Mouse (Mus musculus) midbrain, embryonic 15.5 days (tissue): ENCODE data around the gene Sav1. TPM values are rescaled to one million over a fixed set of nuclear protein-coding genes. Genes with fewer than 3 reads are reported as not detected.

Source experiments
- ATAC-seq: fragments of 200-750 bp; cut with Nextera tagmentation; replicated peaks from 2 replicates; pipeline ENCODE4 v1.8.0; 2017; ENCODE audit warnings: moderate TSS enrichment
- H3K27ac ChIP-seq: fragments of 300-500 bp; sonication (generic); 2 replicates; pipeline ENCODE4 v1.5.1; 2015; ENCODE audit warnings: mild to moderate bottlenecking, inconsistent platforms
- H3K27me3 ChIP-seq: fragments of 300-500 bp; sonication (generic); replicated peaks from 2 replicates; pipeline ENCODE4 v1.6.1; 2015; ENCODE audit warnings: inconsistent platforms
- H3K36me3 ChIP-seq: fragments of 300-500 bp; sonication (generic); replicated peaks from 2 replicates; pipeline ENCODE4 v1.6.1; 2015; ENCODE audit warnings: inconsistent platforms
- H3K4me1 ChIP-seq: fragments of 300-500 bp; sonication (generic); 2 replicates; pipeline ENCODE4 v1.6.1; 2015; ENCODE audit warnings: inconsistent platforms
- H3K4me2 ChIP-seq: fragments of 300-500 bp; sonication (generic); 2 replicates; pipeline ENCODE4 v1.6.1; 2015; ENCODE audit warnings: inconsistent platforms, mild to moderate bottlenecking, moderate library complexity
- H3K4me3 ChIP-seq: fragments of 300-500 bp; sonication (generic); 2 replicates; pipeline ENCODE4 v1.5.1; 2015; ENCODE audit warnings: mild to moderate bottlenecking, inconsistent platforms
- H3K9ac ChIP-seq: fragments of 300-500 bp; sonication (generic); 2 replicates; pipeline ENCODE4 v1.6.1; 2015; ENCODE audit warnings: mild to moderate bottlenecking, inconsistent platforms
- H3K9me3 ChIP-seq: fragments of 300-500 bp; sonication (generic); 2 replicates; pipeline ENCODE4 v1.6.1; 2016; ENCODE audit warnings: inconsistent platforms
- WGBS: fragments of 180-500 bp; shearing (Covaris S2); methylation state at CpG from one replicate; pipeline ENCODE4 v1.1.7; 2015; ENCODE audit warnings: mixed read lengths; 5-methylcytosine and 5-hydroxymethylcytosine counted together
- polyA plus RNA-seq: library from polyadenylated mRNA; unstranded; fragments of >200 nt; fragmentation: Nextera tagmentation; extraction: Ambion mirVana; gene quantifications from 2 replicates; pipeline ENCODE4 v1.2.1, GENCODE M21; 2015

The Sav1 gene
- 2.5 TPM in 2 replicates for polyA plus RNA-seq

- Histone ChIP-seq H3K4me2 (peak within 1 kb of the TSS; percentile 74), H3K4me3 (peak within 1 kb of the TSS; percentile 84), H3K27ac (peak within 1 kb of the TSS; percentile 84), H3K4me1 (peaks cover 16% of the 10 kb centered on the region), H3K9me3 (no peaks in the 10 kb centered on the region), H3K36me3 (peaks cover 4% of the 10 kb centered on the region; the same call in 1 of the 2 replicates), H3K9ac (peak within 1 kb of the TSS; percentile 81), H3K27me3 (no peaks in the 10 kb centered on the region)
- ATAC-seq, result peak; percentile 94
- WGBS, result under 1% methylated on average over 100 of the region's 102 CpGs
These were observed at the start of gene Sav1 for GRCm38 (mm10) chr12:69986786-69987497. TSS of gene Sav1 (minus strand) at chr12:69987002.

DNA sequence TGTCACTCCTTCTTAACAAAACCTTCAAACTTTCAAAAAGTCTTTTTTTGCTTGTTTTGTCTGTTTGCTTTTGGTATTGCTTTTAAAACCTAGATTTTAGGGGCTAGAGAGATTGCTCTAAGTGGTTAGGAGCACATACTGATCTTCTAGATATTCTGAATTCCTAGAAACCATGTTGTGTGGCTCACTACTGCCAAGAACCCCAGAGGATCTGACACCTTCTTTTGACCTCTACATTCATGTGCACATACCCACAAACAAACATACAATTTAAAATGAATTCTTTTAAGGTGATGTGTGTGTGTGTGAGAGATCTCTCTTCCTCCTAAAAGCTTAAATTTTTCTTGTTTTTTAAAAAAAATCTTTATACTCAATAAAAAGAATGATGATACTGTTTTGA lies 39.4 kb upstream of the Sav1 start:
- Histone ChIP-seq H3K4me2 (no peak overlapping the region), H3K9me3 (no peaks in the 10 kb centered on the region), H3K27ac (no peak overlapping the region), H3K4me1 (no peaks in the 10 kb centered on the region), H3K36me3 (peaks cover 29% of the 10 kb centered on the region; the same call in 1 of the 2 replicates), H3K4me3 (no peak overlapping the region), H3K27me3 (no peaks in the 10 kb centered on the region), H3K9ac (no peak overlapping the region)
- no peak for ATAC-seq

GRCm38 (mm10) chr12:70025431-70025830 lies 38.6 kb upstream of the Sav1 start:
- Histone ChIP-seq H3K4me3 (no peak overlapping the region), H3K36me3 (peaks cover 29% of the 10 kb centered on the region; the same call in 1 of the 2 replicates), H3K27me3 (no peaks in the 10 kb centered on the region), H3K4me1 (no peaks in the 10 kb centered on the region), H3K9me3 (no peaks in the 10 kb centered on the region), H3K4me2 (no peak overlapping the region), H3K27ac (no peak overlapping the region), H3K9ac (no peak overlapping the region)
- no peak for ATAC-seq
- WGBS, result 88% methylated on average over 6 of the region's 6 CpGs

DNA sequence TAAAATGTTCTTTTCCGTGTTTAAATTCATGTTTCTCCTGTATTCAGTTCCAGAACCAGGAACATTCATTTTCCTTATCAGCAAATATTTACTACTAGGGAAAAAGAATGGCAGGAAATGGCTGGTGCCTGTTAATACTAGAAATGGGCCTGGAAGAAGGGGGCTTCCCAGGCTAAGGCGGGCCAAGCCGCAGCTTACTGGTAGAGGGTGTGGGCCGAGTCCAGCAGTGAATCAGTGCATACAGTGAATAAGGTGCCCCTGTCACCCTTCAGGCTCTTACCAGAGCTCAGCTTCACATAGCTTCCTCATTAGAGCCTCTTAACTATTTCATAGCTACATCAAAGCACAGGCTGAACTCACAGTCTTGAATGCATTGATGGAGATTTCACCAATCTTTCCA lies 36.8 kb upstream of the Sav1 start:
- Histone ChIP-seq H3K27ac (no peak overlapping the region), H3K27me3 (no peaks in the 10 kb centered on the region), H3K36me3 (peaks cover 36% of the 10 kb centered on the region; the same call in 1 of the 2 replicates), H3K4me2 (no peak overlapping the region), H3K4me1 (no peaks in the 10 kb centered on the region), H3K9me3 (no peaks in the 10 kb centered on the region), H3K9ac (no peak overlapping the region), H3K4me3 (no peak overlapping the region)
- no peak for ATAC-seq
- 88% methylated on average over 4 of the region's 4 CpGs for WGBS

GRCm38 (mm10) chr12:70018153-70018552 lies 31.4 kb upstream of the Sav1 start:
- H3K27ac ChIP-seq, result no peak overlapping the region
- ATAC-seq, result no peak
- peaks cover 15% of the 10 kb centered on the region; the same call in 1 of the 2 replicates for H3K36me3 ChIP-seq
- no peaks in the 10 kb centered on the region for H3K27me3 ChIP-seq
- no peak overlapping the region for H3K4me2 ChIP-seq
- H3K4me1 ChIP-seq, result no peaks in the 10 kb centered on the region
- H3K9ac ChIP-seq, result no peak overlapping the region
- H3K9me3 ChIP-seq, result no peaks in the 10 kb centered on the region
- 86% methylated on average over 4 of the region's 4 CpGs for WGBS
- H3K4me3 ChIP-seq, result no peak overlapping the region

- no peak for ATAC-seq
- Histone ChIP-seq H3K4me3 (no peak overlapping the region), H3K27ac (no peak overlapping the region), H3K9me3 (no peaks in the 10 kb centered on the region), H3K9ac (no peak overlapping the region), H3K27me3 (no peaks in the 10 kb centered on the region), H3K4me2 (no peak overlapping the region), H3K4me1 (no peaks in the 10 kb centered on the region), H3K36me3 (peaks cover 11% of the 10 kb centered on the region; the same call in 1 of the 2 replicates)
- 84% methylated on average over 4 of the region's 4 CpGs for WGBS
These were observed 29.1 kb upstream of the Sav1 start for GRCm38 (mm10) chr12:70015936-70016335.

DNA sequence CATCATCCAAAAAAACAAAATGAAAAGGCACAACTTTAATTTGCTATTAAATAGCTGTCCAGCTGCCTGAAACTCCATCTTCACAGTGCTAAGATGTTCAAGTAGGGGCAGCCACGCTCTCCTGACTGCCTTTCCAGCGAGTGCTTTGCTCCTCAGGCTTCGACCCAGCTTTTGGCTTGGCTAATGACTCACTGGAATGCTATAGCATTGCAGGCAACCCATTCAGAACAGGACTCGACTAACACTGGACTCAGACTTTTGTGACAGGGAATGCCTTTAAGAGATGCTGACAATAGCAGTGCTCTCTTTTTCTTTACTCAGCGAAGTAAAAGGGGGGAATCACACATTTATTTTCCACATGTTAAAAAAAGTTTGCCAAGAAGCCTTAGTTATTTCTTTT lies 24.9 kb upstream of the Sav1 start:
- no peak overlapping the region for H3K9ac ChIP-seq
- H3K4me1 ChIP-seq, result no peaks in the 10 kb centered on the region
- H3K27ac ChIP-seq, result no peak overlapping the region
- ATAC-seq, result no peak
- H3K4me2 ChIP-seq, result no peak overlapping the region
- WGBS, result 36% methylated on average over 5 of the region's 5 CpGs
- H3K27me3 ChIP-seq, result no peaks in the 10 kb centered on the region
- no peaks in the 10 kb centered on the region for H3K9me3 ChIP-seq
- no peak overlapping the region for H3K4me3 ChIP-seq
- peaks cover 4% of the 10 kb centered on the region; the same call in 1 of the 2 replicates for H3K36me3 ChIP-seq

GRCm38 (mm10) chr12:70010356-70010755 lies 23.6 kb upstream of the Sav1 start:
- 88% methylated on average over 4 of the region's 4 CpGs for WGBS
- no peaks in the 10 kb centered on the region for H3K4me1 ChIP-seq
- no peak overlapping the region for H3K4me3 ChIP-seq
- H3K36me3 ChIP-seq, result peaks cover 4% of the 10 kb centered on the region; the same call in 1 of the 2 replicates
- H3K9me3 ChIP-seq, result no peaks in the 10 kb centered on the region
- no peak for ATAC-seq
- no peak overlapping the region for H3K9ac ChIP-seq
- H3K4me2 ChIP-seq, result no peak overlapping the region
- no peaks in the 10 kb centered on the region for H3K27me3 ChIP-seq
- no peak overlapping the region for H3K27ac ChIP-seq

DNA sequence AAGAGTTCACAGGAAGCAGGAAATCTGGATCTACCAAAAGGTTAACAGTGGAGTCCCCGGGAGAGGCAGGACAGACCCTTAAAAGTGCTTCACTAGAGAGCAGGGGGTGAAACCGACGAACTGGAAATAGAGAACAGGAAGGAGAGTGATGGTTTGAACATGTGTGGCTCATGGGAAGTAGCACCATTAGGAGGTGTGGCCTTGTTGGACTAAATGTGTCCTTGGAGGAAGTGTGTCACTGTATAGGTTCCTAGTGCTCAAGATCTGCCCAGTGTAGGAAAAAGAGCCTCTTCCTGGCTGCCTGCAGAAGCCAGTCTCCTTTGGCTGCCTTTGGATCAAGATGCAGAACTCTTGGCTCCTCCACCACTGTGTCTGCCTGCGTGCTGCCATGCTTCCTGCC lies 18.3 kb upstream of the Sav1 start:
- no peak for ATAC-seq
- H3K36me3 ChIP-seq, result no peaks in the 10 kb centered on the region
- H3K4me2 ChIP-seq, result no peak overlapping the region
- H3K27ac ChIP-seq, result no peak overlapping the region
- no peak overlapping the region for H3K9ac ChIP-seq
- 89% methylated on average over 4 of the region's 4 CpGs for WGBS
- no peaks in the 10 kb centered on the region for H3K27me3 ChIP-seq
- H3K4me3 ChIP-seq, result no peak overlapping the region
- H3K4me1 ChIP-seq, result no peaks in the 10 kb centered on the region
- H3K9me3 ChIP-seq, result no peaks in the 10 kb centered on the region

GRCm38 (mm10) chr12:69998186-69998983 lies 11.6 kb upstream of the Sav1 start:
- no peak for ATAC-seq
- WGBS, result 86% methylated on average over 13 of the region's 13 CpGs
- no peak overlapping the region for H3K9ac ChIP-seq

DNA sequence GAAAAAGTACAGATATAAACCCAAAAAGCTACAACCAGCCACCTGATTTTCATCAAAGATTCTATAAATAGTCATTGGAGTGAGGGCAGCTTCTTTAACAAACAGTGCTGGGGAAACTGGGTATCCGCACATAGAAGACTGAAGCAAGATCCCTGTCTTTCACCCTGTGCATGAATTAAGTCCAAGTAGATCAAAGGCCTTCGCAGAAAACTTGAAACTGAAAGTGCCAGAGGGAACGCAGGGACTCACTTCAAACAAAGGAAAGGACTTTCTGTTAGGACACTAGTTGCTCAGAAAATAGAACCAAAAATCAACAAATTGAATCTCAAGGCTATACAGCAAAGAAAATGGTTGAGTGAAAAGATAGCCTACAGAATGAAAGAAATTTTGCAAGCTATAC lies 8.6 kb upstream of the Sav1 start:
- no peak overlapping the region for H3K4me2 ChIP-seq
- no peak overlapping the region for H3K4me3 ChIP-seq
- no peak overlapping the region for H3K9ac ChIP-seq
- no peak for ATAC-seq
- H3K27ac ChIP-seq, result no peak overlapping the region
- 70% methylated on average over 3 of the region's 3 CpGs for WGBS
- H3K9me3 ChIP-seq, result no peaks in the 10 kb centered on the region
- no peaks in the 10 kb centered on the region for H3K4me1 ChIP-seq
- no peaks in the 10 kb centered on the region for H3K27me3 ChIP-seq
- no peaks in the 10 kb centered on the region for H3K36me3 ChIP-seq

More at GRCm38 (mm10) chr12:69998186-69998983, 11.6 kb upstream of the Sav1 start:
- Histone ChIP-seq H3K4me1 (no peaks in the 10 kb centered on the region), H3K27ac (no peak overlapping the region), H3K27me3 (no peaks in the 10 kb centered on the region), H3K4me2 (no peak overlapping the region), H3K4me3 (no peak overlapping the region), H3K9me3 (no peaks in the 10 kb centered on the region), H3K36me3 (no peaks in the 10 kb centered on the region)

DNA sequence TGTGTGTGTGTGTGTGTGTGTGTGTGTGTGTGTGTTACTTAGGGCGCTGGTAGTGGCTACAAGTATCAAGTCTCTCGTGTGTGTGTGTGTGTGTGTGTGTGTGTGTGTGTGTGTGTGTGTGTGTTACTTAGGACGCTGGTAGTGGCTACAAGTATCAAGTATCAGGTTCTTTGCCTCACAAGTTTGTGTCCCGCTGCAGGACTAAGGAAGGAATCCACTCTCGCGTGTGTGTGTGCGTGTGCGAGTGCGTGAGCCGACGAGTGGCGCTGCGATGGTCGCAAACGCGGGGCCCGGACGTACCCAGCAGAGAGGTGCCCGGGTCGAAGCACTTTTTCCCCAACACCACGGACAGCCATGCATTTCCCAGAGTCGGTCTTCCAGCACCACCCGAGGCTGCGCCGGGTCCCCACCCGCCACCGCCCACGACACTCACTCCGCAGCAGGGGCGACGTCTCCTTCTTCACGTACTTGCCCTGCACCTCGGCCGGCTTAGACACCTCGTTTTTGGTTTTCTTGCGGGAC lies 500 bp downstream of the Sav1 start:
- no peaks in the 10 kb centered on the region for H3K9me3 ChIP-seq
- H3K4me2 ChIP-seq, result peak overlapping the region; percentile 74
- H3K36me3 ChIP-seq, result peaks cover 4% of the 10 kb centered on the region; the same call in 1 of the 2 replicates
- WGBS, result under 1% methylated on average over 34 of the region's 36 CpGs
- H3K4me3 ChIP-seq, result peak overlapping the region; percentile 84
- ATAC-seq, result peak; percentile 79
- peak overlapping the region; percentile 81 for H3K9ac ChIP-seq
- no peaks in the 10 kb centered on the region for H3K27me3 ChIP-seq
- peaks cover 16% of the 10 kb centered on the region for H3K4me1 ChIP-seq
- H3K27ac ChIP-seq, result peak overlapping the region; percentile 84
